Mouse (Mus musculus): Measurements from ENCODE around the gene Gm20388.
"Not testable (repeated sequence)": the region's sequence is repeated elsewhere in the genome, so short reads cannot be mapped to it uniquely, and the experiment has no call there.

GRCm38 (mm10) chr8:124014299-124014698 lies 4103.7 kb downstream of the Gm20388 start:
- TF ChIP-seq POLR2AphosphoS5 (IDR thresholded peaks at IDR 0.05; ENCODE audit: insufficient replicate concordance, low read depth, low read length); CTCF (IDR thresholded peaks at IDR 0.05; ENCODE audit: low read depth, low read length); GATA1 (IDR thresholded peaks at IDR 0.05; ENCODE audit: borderline replicate concordance, low read length): not testable (repeated sequence)

Data from G1E (cell line).